Mouse (Mus musculus): ENCODE results near the gene Vps51. TPM values are rescaled to one million over a fixed set of nuclear protein-coding genes. Genes with fewer than 3 reads are reported as not detected.
A peak's percentile ranks its signal among the peaks of the same experiment; 100 is the strongest.

Gene Vps51
- total RNA-seq, 2 experiments from 2014 or later, result 80.2 to 83.4 TPM

DNA sequence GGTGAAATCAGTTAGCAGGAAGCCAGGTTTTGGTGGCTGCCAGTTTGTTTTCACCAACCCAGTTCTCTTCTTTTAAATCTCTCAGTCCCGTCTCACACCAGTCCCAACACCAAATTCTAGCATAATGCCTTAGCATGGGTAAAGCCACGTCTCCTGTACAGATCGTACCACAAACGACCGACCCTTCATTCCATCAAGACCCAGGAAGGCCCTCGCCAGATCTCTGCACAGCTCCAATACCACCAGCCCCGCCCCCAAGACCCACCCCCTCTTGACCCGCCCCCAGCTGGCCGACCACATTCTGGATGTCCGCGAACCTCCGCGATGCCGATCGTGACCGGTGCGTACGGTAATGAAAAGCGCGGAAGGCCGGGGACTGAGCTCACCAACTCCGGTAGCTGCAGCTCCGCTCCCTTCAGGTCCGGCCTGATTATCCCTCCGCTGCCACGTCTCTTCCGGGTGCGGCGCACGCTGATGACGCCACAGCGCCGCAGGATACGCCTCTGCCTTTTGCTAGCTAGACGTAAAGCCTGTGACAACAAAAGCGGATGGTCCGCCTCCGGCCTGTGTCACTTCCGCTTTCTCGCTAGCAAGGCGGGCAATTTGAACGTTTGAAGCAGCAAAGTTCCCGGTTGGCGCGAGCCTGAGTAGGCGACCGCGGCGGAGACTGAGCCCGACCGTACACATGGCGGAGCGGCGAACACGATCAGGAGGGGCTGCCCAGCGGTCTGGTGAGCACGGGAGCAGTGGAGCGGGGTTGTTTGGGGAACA lies 7.6 kb upstream of the Vps51 start, which contains the start of the genes Zfpl1 and Cdca5:
TSS of gene Zfpl1 (minus strand) at position 479 of the 771 bp plus-strand sequence.
TSS of gene Cdca5 (plus strand) at position 506 of the 771 bp plus-strand sequence.
- peak; percentile 83 to 89 for DNase-seq (ENCODE audit: low spot score in 2 of 2)

DNA sequence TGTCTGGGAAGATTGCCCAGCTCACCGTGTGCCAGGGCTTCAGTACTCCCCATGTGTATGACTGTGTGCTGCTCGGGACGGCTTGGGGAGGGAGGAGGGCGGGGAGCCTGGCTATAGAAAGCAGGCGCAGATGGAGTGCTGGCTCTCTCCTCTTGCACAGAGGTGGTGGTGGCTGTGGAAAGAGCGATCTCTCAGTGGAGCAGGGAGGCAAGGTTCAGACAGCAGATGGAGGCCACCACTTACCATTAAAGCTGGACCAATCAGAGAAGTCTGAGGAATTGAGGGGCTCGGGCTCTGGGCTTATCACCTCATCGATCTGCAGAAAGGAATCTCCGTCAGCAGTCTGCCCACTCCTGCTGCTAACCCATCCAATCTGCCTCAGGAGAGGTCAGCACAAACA lies 5.1 kb upstream of the Vps51 start, which contains the start of gene Gm28374:
TSS of gene Gm28374 (minus strand) at position 101 of the 400 bp plus-strand sequence.
- no peak for DNase-seq (ENCODE audit: low spot score in 2 of 2)

DNA sequence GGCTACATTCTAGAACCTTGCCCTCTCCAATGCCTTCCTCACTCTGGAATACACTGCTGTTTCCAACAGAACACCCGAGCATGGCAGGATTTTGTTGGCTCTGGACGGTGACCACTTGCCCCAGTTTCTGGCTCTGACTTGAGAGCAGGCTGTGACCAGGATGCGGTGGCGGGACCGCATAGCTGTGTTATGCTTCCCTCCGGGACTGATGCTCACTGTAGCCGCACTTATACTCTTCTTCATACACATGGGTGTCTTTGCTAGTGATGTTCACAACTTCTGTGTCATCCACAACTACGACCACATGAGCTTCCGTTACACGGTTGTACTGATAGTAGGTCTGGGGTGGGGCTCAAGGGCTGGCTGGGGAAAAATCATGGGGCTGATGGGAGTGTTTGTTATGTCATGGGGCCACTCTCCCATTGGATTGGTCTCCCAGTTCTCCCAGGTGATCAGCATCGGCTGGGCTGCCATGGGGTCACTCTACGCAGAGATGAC lies 3.0 kb upstream of the Vps51 start, which contains the start of gene Tmem262:
TSS of gene Tmem262 (plus strand) at position 51 of the 498 bp plus-strand sequence.
- DNase-seq (ENCODE audit: low spot score in 2 of 2), result no peak

DNA sequence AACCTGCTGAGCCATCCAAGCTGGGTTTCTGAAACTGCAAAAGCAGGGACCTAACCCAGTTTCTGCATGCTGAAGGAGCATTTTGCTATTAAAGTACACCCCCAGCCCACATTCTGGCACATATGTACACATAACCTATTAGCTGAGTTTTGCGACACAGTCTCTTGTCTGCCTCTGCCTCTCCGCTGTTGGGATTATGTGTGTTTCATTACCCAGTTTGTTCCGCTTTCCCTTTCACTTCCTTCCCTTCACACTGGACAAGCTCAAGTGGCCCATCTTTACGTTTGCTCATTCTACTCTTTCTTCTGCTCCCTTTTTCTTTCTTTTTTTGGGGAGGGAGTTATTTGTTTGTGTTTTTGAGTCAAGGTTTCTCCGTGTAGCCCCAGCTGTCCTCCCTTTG lies 3.1 kb downstream of the Vps51 start:
- no peak for DNase-seq (ENCODE audit: low spot score in 2 of 2)

DNA sequence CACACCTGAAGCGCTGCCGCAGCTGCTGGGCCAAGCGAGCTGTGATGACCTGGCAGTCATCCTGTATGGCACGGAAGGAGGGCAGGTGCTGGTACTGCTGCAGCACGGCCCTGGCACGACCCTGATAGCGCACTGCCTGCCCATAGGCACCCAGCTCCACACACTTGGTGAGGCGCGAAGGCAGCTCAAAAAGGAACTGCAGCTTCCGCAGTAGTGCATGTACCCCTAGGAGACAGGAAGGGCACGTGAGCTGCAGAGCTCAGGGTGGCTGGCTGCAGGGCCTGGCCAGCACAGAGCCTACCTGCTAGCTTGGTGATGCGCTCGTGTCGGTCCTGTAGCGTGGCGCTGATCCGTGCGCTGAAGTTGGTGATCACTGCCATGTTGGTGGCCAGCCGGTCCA lies 5.8 kb downstream of the Vps51 start:
- no peak for DNase-seq (ENCODE audit: low spot score in 2 of 2)

DNA sequence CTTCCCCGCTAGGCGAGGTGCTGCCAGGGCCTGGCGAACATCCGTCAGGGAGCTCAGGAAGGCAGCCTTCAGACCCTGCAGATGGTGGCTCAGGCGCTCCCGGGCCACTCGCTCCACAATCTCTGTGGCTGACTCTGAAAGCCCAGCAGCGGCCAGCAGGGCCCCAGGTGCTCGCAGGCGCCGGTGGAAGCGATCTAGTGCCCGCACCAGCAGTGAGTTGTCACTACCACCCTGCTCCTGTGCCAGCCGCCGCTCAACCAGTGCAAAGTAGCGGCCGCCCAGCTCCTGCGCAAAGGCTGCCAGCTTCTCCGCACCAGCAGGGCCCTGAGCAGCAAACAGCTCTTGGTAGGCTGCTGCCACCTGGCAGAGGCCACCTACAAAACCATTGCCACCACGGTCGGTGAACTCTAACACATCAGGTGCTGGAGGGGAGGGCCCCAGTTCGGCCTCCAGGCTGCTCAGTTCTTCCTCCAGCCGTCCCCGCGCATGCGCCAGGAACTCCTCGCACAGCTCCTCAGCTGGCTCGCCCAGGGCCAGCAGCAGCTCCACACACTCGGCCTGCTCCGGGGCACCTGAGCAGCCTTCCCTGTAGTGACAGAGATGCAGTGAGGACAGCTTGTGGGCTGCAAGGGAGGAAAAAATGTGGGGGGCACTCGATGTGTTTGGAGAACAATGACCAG lies 6.3 kb downstream of the Vps51 start:
- no peak for DNase-seq (ENCODE audit: low spot score in 2 of 2)

DNA sequence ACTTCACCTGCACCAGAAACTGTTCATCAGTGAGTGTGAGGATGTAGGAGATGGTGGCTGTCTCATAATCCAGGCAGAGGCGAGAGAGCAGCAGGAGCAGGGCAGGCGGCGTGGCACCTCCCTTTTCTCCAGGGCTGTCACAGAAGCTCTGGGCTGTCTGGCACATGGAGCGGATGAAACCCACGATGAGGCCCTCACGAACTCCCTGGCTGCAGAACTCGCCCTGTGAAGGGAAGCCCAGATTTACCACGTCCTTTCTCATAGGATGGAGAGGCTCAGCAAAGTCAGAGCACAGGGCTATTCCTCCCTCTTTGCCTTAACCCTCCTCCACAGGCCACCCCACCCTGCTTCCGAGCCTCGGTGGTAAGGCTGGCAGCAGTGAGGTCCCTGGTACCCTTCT lies 7.2 kb downstream of the Vps51 start:
- DNase-seq (ENCODE audit: low spot score in 2 of 2), result no peak

DNA sequence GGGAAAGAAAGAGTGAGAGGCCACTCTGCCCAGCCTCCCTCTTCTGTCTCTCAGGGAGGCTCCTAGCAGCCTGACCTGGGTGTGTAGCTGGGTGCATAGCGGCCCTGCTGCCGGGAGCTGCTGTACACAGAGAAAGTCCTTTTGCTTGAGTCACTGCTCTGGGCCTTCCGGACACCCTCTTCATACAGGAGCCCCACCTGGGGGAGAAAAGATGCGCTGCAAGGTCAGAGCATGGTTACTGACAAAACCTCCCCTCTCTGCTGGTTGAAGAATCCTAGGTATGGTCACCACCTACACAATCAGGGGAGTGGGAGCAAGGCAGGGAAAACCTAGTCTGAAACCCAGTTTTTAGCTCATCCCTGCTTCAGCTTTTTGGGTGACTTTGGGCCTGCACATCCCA lies 8.1 kb downstream of the Vps51 start:
- no peak for DNase-seq (ENCODE audit: low spot score in 2 of 2)

DNA sequence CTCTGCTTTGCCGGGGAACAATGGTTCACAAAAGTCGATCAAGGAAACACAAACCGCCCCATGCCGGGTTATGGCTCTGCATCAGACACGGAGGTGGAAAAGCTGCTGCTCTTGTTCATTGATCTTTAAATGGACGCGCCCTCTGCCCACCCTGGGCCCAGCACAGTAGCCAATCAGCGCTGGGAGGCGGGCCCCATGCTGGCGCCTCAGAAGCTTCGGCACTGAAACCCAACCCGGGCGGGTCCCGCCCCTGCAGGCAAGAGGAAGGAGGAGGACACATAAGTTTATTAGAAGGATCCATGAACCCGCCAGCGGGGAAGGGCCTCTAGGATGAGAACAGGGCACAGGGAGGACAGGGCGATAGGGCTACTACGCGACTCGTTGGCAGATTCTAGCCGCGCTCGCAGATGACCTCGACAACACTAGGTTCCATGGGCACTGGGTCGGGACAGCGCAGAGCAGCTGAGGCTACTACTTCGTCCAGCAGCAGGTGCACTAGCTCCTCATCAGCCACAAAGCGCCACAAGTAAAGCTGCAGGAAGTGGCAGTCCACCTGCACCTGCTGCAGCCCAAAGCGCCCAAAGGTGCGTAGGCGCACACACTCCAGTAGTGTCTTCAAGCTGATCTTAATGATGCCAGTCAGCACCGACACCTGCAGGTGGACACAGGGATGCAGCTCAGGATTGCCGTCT lies 9.2 kb downstream of the Vps51 start, which contains the start of gene Tm7sf2:
TSS of gene Tm7sf2 (minus strand) at position 650 of the 692 bp plus-strand sequence.
- DNase-seq (ENCODE audit: low spot score in 2 of 2), result peak; percentile 83 to 93

DNA sequence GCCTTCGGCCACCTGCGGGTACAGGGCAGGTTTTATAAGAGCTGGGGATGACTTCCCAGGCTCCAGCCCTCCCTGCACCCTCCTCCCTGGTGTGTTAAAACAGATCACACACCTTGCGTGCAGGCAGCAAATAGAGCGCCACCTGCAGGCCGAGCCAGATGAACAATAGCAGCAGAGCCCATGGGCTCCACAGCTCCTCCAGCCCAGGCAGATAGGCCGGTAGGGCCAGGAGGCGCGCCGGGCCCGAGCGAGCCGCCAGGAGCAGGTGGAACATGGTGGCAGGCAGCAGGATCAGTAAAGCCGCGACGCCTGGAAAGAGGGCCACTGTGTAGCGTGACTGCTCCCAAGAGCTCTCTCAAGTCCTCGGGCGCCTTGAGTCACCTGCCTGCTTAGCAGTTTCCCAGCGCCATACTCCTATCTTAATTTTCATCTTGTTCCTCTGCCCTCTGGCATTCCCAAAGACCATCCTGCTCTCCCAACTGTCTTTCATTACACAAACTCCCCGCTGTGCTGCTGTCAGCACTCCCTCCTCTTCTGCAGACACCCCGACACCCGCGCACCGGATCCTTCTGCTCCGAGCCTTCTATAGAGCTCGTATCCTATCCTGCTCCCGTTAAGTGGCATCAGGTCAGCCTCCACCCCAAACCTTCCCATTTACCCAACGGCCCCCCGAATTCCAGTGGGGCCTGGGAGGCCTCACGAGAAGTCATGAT lies 9.9 kb downstream of the Vps51 start:
- DNase-seq (ENCODE audit: low spot score in 2 of 2), result peak; percentile 54 to 72

DNA sequence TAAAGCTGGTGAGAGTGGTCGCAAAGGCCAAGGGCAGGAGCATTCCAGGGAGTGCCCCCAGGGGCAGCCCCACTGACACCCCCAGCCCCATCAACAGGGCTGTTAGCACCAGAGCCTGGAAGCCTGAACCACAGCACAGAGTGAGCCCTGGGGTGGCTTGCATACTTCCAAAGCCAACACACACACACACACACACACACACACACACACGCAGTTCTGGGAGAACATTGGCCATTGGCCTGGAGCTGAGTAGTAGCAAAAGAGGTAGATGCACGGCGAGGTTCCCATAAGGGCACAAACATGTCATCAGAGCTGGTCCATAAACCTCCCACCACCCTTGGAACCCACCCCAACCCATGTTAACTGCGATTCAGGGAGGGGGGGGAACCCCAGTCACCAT lies 10.5 kb downstream of the Vps51 start:
- no peak for DNase-seq (ENCODE audit: low spot score in 2 of 2)

DNA sequence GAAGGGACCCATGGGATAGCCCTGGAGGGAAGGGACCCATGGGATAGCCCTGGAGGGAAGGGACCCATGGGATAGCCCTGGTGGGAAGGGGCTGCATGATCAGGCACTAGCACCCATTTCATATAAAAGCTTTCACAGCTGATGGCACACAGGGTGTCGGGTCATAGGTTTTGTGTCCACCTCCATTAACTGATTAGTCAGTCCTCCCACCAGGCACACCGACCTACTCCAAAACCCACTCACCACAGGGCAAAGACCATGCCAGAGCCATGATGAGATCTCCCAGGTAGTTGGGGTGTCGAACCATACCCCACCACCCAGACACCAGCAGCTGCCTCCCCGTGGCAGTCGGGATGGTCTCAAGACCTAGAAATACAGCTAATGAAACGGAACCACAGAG lies 13.9 kb downstream of the Vps51 start:
- DNase-seq (ENCODE audit: low spot score in 2 of 2), result no peak

DNA sequence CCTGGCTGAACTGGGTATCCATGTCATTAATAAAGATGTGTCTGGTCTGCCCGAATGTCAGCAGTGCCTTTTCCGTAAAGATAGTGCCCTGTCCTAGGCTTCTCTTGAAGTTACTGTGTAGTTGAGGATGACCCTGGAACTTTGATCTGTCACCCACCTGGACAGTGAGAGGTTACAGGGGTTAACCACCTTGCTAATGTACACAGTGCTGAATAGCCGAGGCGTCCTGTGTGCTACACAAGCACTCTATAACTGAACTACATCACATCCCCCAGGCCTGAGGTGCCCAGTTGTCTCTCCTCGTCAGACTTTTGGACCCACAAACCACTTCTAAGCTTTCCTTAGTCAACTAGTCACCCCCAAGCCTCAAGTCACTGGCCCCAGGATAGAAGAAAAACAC lies 14.6 kb downstream of the Vps51 start:
- no peak for DNase-seq (ENCODE audit: low spot score in 2 of 2)

DNA sequence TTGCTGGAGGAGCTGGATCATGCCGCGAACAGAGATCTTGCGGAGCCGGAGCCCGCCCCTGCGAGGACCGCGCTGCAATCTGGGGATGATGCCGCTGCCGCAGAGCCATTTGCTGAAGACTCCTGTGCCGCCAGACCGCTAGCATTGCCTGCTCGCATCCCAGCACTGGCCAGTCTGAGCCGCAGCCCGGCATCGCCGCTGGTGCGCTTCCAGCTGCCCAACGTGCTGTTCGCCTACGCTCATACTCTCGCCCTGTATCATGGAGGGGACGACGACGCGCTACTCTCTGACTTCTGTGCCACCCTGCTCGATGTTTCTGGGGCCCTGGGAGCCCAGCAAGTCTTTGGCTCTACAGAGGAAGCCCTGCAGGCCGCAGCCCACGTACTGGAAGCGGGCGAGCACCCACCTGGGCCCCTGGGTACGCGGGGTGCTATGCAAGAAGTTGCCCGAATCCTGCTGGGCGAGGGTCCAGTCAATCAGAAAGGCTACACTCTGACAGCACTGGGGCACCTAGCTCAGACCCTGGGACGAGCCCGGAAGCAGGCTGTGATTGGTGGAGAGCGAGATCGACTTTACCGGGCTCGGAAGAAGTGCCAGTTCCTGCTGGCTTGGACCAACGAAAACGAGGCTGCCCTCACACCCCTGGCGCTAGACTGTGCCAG lies 15.3 kb downstream of the Vps51 start:
- DNase-seq (ENCODE audit: low spot score in 2 of 2), result no peak

DNA sequence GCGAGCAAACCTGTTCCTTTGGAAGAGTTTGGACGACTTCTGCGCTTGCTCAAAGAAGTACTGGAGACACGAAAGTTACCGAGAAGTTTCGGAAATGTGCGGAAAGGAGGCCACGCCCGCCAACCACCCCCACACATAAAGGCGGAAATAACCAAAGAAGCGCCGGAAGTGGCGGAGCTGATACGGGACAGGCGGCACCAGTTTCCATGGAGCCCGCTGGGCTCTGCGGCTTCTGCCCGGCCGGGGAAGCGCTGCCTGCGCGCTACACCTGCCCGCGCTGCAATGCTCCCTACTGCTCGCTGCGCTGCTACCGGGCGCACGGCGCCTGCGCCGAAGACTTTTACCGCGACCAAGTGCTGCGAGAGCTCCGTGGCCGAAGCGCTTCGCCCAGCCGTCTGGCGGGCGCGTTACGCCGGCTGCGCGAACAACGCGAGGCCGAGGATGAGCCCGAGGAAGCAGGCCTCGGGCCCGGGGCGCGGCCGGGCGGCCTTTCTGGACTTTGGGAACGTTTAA lies 16.0 kb downstream of the Vps51 start, which contains the start of gene Znhit2:
TSS of gene Znhit2 (plus strand) at position 172 of the 513 bp plus-strand sequence.
- DNase-seq (ENCODE audit: low spot score in 2 of 2), result peak; percentile 74 to 87

DNA sequence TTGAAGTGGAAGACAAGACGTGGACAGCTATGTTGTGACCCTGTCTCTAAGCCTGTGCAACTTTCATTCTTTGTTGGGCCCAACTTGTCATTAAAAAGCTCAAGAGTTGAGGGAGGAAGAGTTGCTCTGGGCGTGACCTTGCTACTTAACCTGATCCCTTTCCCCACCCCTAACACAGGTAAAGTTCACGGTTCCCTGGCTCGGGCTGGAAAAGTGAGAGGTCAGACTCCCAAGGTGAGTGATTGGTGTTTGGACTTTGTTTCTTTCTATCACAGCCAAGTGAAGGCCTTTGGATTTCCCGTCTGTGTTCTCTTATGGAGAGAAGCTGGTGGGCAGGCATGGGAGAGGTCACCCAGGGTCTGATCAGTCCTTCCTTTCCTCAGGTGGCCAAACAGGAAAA lies 18.1 kb downstream of the Vps51 start:
- DNase-seq (ENCODE audit: low spot score in 2 of 2), result no peak

DNA sequence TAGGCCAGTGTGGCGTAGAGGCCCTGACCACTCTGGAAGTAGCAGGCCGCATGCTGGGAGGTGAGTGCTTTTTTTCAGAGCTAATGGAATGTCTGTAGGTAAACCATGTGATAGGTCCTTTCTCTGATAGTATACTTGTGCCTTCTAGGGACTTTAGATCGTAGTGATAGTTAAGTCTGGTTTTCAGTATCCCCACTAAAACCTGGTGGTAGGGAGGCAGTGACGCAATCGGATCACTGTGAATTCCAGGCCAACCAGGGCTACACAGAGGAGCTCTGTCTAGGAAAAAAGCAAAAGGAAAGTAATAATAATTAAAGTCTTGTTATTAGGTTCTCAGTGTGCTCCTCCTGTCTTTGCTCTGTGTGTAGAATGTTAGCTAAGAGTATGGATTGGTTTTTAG lies 18.5 kb downstream of the Vps51 start:
- no peak for DNase-seq (ENCODE audit: low spot score in 2 of 2)

DNA sequence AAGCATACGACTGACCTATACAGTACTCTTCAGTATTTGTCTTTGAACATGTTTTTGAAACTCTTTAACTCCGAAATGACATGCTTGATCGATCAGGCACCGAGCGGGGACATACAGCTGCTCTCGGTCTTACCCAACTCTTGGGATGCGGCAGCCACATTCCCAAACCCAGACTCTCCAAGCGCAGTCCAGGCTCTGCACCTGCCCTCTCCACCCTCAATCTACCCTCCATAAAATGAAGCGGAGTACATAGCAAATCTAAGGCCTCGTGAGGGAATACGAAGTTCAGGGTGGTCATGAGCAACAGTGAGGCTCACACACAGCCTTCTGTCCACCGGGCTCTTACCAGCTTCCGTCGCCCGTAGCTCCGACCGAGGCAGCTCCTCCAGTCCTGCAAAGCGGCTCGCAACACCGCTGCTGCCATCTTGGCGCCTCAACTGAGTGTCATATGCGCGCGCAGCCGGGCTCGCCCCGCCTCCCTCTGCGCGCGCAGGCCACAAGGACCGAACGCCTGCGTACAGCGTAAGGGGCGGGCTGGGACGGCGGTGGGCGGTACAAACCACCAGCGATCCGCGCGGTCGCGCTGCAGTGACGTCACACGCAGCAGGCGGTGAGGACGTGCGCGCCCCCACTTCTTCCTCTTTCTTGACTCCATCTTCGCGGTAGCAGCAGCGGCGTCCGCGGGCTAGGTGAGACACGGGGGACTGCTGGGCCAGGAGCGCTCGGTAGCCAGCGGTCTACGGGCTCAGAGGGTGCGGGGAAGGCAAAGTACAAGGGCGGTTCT lies 19.5 kb downstream of the Vps51 start, which contains the start of the genes Mrpl49 and Fau:
TSS of gene Mrpl49 (minus strand) at position 473 of the 784 bp plus-strand sequence.
TSS of gene Fau (plus strand) at position 532 of the 784 bp plus-strand sequence.
- peak; percentile 96 to 97 for DNase-seq (ENCODE audit: low spot score in 2 of 2)

DNA sequence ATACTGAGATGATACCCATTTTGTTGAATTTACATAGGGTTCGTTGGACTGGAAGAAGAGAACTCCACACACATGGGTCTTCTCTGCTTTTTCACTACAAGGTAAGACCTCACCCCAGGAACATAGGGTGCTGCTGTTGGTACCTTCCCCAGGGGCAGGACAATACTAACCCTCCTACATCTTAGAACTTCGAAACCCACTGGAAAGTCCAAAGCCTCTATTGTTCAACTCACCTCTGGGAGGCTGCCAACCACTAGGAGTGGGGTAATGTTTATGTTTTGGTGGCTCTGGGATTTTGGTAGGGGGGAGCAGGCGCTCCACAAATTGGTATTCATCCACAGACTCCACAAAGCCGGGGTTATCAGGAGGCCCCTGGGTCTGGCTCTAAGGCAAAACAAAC lies 20.3 kb downstream of the Vps51 start:
- DNase-seq (ENCODE audit: low spot score in 2 of 2), result no peak
